Mouse (Mus musculus): Measurements from ENCODE around the gene Gm3336. TPM values are rescaled to one million over a fixed set of nuclear protein-coding genes. Genes with fewer than 3 reads are reported as not detected.

Gene Gm3336
- total RNA-seq (2014; rRNA removed) (0.28 and 0.54 TPM in 2 replicates), polyA plus RNA-seq (2012; rRNA removed) (0.11 and 1.0 TPM in 2 replicates)

GRCm38 (mm10) chr8:70718297-70718696 is at the start of gene Gm3336:
Gene Gm3336 (plus strand): TSS chr8:70718543.
- H3K4me1 ChIP-seq (ENCODE audit: control insufficient read depth, insufficient read depth, low read length), result peaks cover 16% of the 10 kb centered on the region
- TF ChIP-seq CTCF (IDR thresholded peaks at IDR 0.05; ENCODE audit: low read depth, low read length) (peak; percentile 90), POLR2A (IDR thresholded peaks at IDR 0.05; ENCODE audit: extremely low read depth, insufficient read depth, low read length) (peak; percentile 51; the same call in 1 of the 2 replicates)
- H3K9ac ChIP-seq (ENCODE audit: low read depth, low read length), result peak within 1 kb of the TSS; percentile 40
- DNase-seq (ENCODE audit: extremely low read depth, low read depth, low spot score), result no peak
- H3K36me3 ChIP-seq (ENCODE audit: control insufficient read depth, insufficient read depth, low read length), result no peaks in the 10 kb centered on the region
- H3K79me2 ChIP-seq (ENCODE audit: control insufficient read depth, insufficient read depth, low read length), result peaks cover 9% of the 10 kb centered on the region; the same call in 1 of the 2 replicates
- no peak within 1 kb of the TSS for H3K27ac ChIP-seq (replicated peaks; ENCODE audit: insufficient read depth, low read depth, low read length)
- no peaks in the 10 kb centered on the region for H3K27me3 ChIP-seq (ENCODE audit: control insufficient read depth, insufficient read depth, low read length)
- no peak within 1 kb of the TSS for H3K4me3 ChIP-seq (ENCODE audit: insufficient read depth, low read depth, low read length)
- 4% methylated on average over 19 of the region's 19 CpGs for WGBS

- H3K4me3 ChIP-seq (ENCODE audit: insufficient read depth, low read depth, low read length), result no peak overlapping the region
- TF ChIP-seq POLR2A (IDR thresholded peaks at IDR 0.05; ENCODE audit: extremely low read depth, insufficient read depth, low read length) (no peak), CTCF (IDR thresholded peaks at IDR 0.05; ENCODE audit: low read depth, low read length) (no peak)
- H3K9ac ChIP-seq (ENCODE audit: low read depth, low read length), result no peak overlapping the region
- DNase-seq (ENCODE audit: extremely low read depth, low read depth, low spot score), result no peak
- H3K79me2 ChIP-seq (ENCODE audit: control insufficient read depth, insufficient read depth, low read length), result no peaks in the 10 kb centered on the region
- H3K27me3 ChIP-seq (ENCODE audit: control insufficient read depth, insufficient read depth, low read length), result no peaks in the 10 kb centered on the region
- 82% methylated on average over 10 of the region's 10 CpGs for WGBS
- no peaks in the 10 kb centered on the region for H3K36me3 ChIP-seq (ENCODE audit: control insufficient read depth, insufficient read depth, low read length)
- H3K4me1 ChIP-seq (ENCODE audit: control insufficient read depth, insufficient read depth, low read length), result peaks cover 8% of the 10 kb centered on the region
- no peak overlapping the region for H3K27ac ChIP-seq (replicated peaks; ENCODE audit: insufficient read depth, low read depth, low read length)
Measured at GRCm38 (mm10) chr8:70671615-70672324, 46.6 kb upstream of the Gm3336 start.

DNA sequence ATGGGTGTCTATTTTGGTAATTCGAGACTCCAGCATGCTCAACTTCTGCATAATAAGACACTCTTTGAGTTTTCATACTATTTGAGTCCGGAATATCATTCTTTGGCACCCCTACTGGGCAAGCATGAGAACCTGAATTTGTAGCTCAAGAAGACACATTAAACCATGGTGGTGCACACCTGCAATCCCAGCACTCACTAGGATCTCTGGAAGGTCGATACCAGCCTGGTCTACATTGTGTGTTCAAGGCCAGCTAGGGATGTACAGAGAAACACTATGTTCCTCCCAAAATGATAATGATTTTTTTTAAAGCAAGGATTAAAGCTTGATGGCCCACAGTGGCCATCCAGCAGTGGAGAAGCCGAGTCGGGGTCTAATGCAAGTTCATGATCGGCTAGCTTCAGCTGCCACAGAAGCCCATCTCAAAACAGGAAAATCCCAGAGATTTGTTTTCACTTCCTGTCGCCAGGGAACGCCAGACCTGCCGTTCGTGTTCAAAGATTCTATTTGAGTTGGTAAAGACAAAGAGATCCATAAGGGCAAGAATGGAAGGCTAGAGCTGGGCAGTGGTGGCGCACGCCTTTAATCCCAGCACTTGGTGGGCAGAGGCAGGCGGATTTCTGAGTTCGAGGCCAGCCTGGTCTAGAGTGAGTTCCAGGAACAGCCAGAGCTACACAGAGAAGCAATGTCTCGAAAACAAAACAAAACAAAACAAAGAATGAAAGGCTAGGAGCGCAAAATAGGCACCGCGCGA is 45.8 kb upstream of the Gm3336 start:
- no peak for DNase-seq (ENCODE audit: extremely low read depth, low read depth, low spot score)
- TF ChIP-seq POLR2A (IDR thresholded peaks at IDR 0.05; ENCODE audit: extremely low read depth, insufficient read depth, low read length) (no peak), CTCF (IDR thresholded peaks at IDR 0.05; ENCODE audit: low read depth, low read length) (no peak)
- peak overlapping the region; percentile 30 for H3K4me3 ChIP-seq (ENCODE audit: insufficient read depth, low read depth, low read length)
- peaks cover 7% of the 10 kb centered on the region for H3K4me1 ChIP-seq (ENCODE audit: control insufficient read depth, insufficient read depth, low read length)
- peak overlapping the region; percentile 54 for H3K9ac ChIP-seq (ENCODE audit: low read depth, low read length)
- WGBS, result 27% methylated on average over 19 of the region's 19 CpGs
- H3K79me2 ChIP-seq (ENCODE audit: control insufficient read depth, insufficient read depth, low read length), result no peaks in the 10 kb centered on the region
- H3K36me3 ChIP-seq (ENCODE audit: control insufficient read depth, insufficient read depth, low read length), result no peaks in the 10 kb centered on the region
- H3K27ac ChIP-seq (replicated peaks; ENCODE audit: insufficient read depth, low read depth, low read length), result peak overlapping the region; percentile 77
- no peaks in the 10 kb centered on the region for H3K27me3 ChIP-seq (ENCODE audit: control insufficient read depth, insufficient read depth, low read length)

- no peaks in the 10 kb centered on the region for H3K36me3 ChIP-seq (ENCODE audit: control insufficient read depth, insufficient read depth, low read length)
- H3K4me3 ChIP-seq (ENCODE audit: insufficient read depth, low read depth, low read length), result peak within 1 kb of the TSS; percentile 66
- TF ChIP-seq CTCF (IDR thresholded peaks at IDR 0.05; ENCODE audit: low read depth, low read length), result peak; percentile 93
- 0 out of 2 replicates have a peak, but pooled peaks have one; percentile 37 for TF ChIP-seq POLR2A (IDR thresholded peaks at IDR 0.05; ENCODE audit: extremely low read depth, insufficient read depth, low read length)
- H3K79me2 ChIP-seq (ENCODE audit: control insufficient read depth, insufficient read depth, low read length), result no peaks in the 10 kb centered on the region
- WGBS, result under 1% methylated on average over 60 of the region's 60 CpGs
- peak; percentile 98 for DNase-seq (ENCODE audit: extremely low read depth, low read depth, low spot score)
- H3K27ac ChIP-seq (replicated peaks; ENCODE audit: insufficient read depth, low read depth, low read length), result peak within 1 kb of the TSS; percentile 92
- peaks cover 7% of the 10 kb centered on the region for H3K4me1 ChIP-seq (ENCODE audit: control insufficient read depth, insufficient read depth, low read length)
- H3K27me3 ChIP-seq (ENCODE audit: control insufficient read depth, insufficient read depth, low read length), result no peaks in the 10 kb centered on the region
- peak within 1 kb of the TSS; percentile 79 for H3K9ac ChIP-seq (ENCODE audit: low read depth, low read length)
Measured at GRCm38 (mm10) chr8:70673079-70673856, 45.1 kb upstream of the Gm3336 start, which contains the start of gene Lsm4. Gene Lsm4 (plus strand): TSS chr8:70673248.

GRCm38 (mm10) chr8:70674109-70674508 is 44.2 kb upstream of the Gm3336 start:
- TF ChIP-seq CTCF (IDR thresholded peaks at IDR 0.05; ENCODE audit: low read depth, low read length) (no peak), POLR2A (IDR thresholded peaks at IDR 0.05; ENCODE audit: extremely low read depth, insufficient read depth, low read length) (no peak)
- 77% methylated on average over 3 of the region's 3 CpGs for WGBS
- Histone ChIP-seq H3K36me3 (ENCODE audit: control insufficient read depth, insufficient read depth, low read length) (no peaks in the 10 kb centered on the region), H3K27ac (replicated peaks; ENCODE audit: insufficient read depth, low read depth, low read length) (peak overlapping the region; percentile 92), H3K4me3 (ENCODE audit: insufficient read depth, low read depth, low read length) (no peak overlapping the region; the same call in 1 of the 2 replicates), H3K9ac (ENCODE audit: low read depth, low read length) (peak overlapping the region; percentile 68), H3K79me2 (ENCODE audit: control insufficient read depth, insufficient read depth, low read length) (no peaks in the 10 kb centered on the region), H3K27me3 (ENCODE audit: control insufficient read depth, insufficient read depth, low read length) (no peaks in the 10 kb centered on the region), H3K4me1 (ENCODE audit: control insufficient read depth, insufficient read depth, low read length) (peaks cover 11% of the 10 kb centered on the region)
- no peak for DNase-seq (ENCODE audit: extremely low read depth, low read depth, low spot score)

Measured in liver, adult 2 months (tissue).